Mouse (Mus musculus): ENCODE measurements around the gene Macf1.

- TF ChIP-seq CTCF (conservative IDR thresholded peaks at IDR 0.05; ENCODE audit: low read length) = no peak
- TF ChIP-seq POU5F1 (IDR thresholded peaks at IDR 0.05; ENCODE audit: borderline replicate concordance, low read length) = no peak
- no peak for TF ChIP-seq NANOG (IDR thresholded peaks at IDR 0.05; ENCODE audit: borderline replicate concordance, low read length)
These were observed 342.0 kb downstream of the Macf1 start for GRCm38 (mm10) chr4:123342091-123342641.

Measured in E14TG2a.4 (cell line).